Mouse (Mus musculus) G1E (cell line): ENCODE data around the gene Tmem217. TPM values are rescaled to one million over a fixed set of nuclear protein-coding genes. Genes with fewer than 3 reads are reported as not detected.

Source experiments
- ATAC-seq: 2 replicates; pipeline ENCODE4 v1.8.0; 2016; ENCODE audit warnings: mild to moderate bottlenecking; ENCODE audit not compliant: insufficient number of reproducible peaks, poor library complexity, low FRiP score, severe bottlenecking; ENCODE audit errors: extremely low read depth
- DNase-seq: peaks from one replicate; pipeline ENCODE4 v3.0.0; 2012; ENCODE audit warnings: low spot score
- H3K27me3 ChIP-seq: 2 replicates; pipeline ENCODE4 v1.6.1; 2012; ENCODE audit warnings: mild to moderate bottlenecking, low read length, inconsistent platforms; ENCODE audit not compliant: insufficient read depth
- H3K36me3 ChIP-seq: replicated peaks from 2 replicates; pipeline ENCODE3; 2012; ENCODE audit warnings: mild to moderate bottlenecking, inconsistent platforms
- H3K4me1 ChIP-seq: 2 replicates; pipeline ENCODE4 v1.6.1; 2012; ENCODE audit warnings: low read depth, low read length, inconsistent platforms, mixed read lengths; ENCODE audit not compliant: insufficient read depth
- H3K4me3 ChIP-seq: 2 replicates; pipeline ENCODE4 v1.5.1; 2012; ENCODE audit warnings: low read depth, mild to moderate bottlenecking, inconsistent platforms, low read length, moderate library complexity, mixed read lengths
- H3K9me3 ChIP-seq: replicated peaks from 2 replicates; pipeline ENCODE4 v1.6.1; 2012; ENCODE audit warnings: inconsistent platforms
- CTCF ChIP-seq: IDR thresholded peaks from 2 replicates; pipeline ENCODE4 v1.5.1; 2012; ENCODE audit warnings: low read depth, low read length, inconsistent platforms, mixed read lengths
- GATA1 ChIP-seq: IDR thresholded peaks from 2 replicates; pipeline ENCODE4 v1.6.1; 2012; ENCODE audit warnings: borderline replicate concordance, low read length, inconsistent platforms, mixed read lengths
- GATA2 ChIP-seq: IDR thresholded peaks from 2 replicates; pipeline ENCODE4 v1.6.1; 2012; ENCODE audit warnings: low read depth, low read length, inconsistent platforms, borderline replicate concordance
- POLR2AphosphoS5 ChIP-seq: IDR thresholded peaks from 2 replicates; pipeline ENCODE4 v1.6.1; 2012; ENCODE audit warnings: low read depth, low read length, inconsistent platforms; ENCODE audit not compliant: insufficient replicate concordance
- TAL1 ChIP-seq: conservative IDR thresholded peaks from 2 replicates; pipeline ENCODE4 v1.6.1; 2012; ENCODE audit warnings: low read depth, low read length, inconsistent platforms, mixed read lengths
- polyA plus RNA-seq: library from polyadenylated mRNA; stranded (reverse); fragments of >175 nt; gene quantifications from 2 replicates; pipeline ENCODE4 v1.2.3, GENCODE M21; 2012
- total RNA-seq, 2 experiments: library from RNA; stranded (forward) in 1 of 2; stranded (reverse) in 1 of 2; fragments of 200-1000 nt in 1 of 2; fragments of >200 nt in 1 of 2; fragmentation: Nextera tagmentation in 1 of 2; gene quantifications; 2 replicates each; pipeline ENCODE4 v1.2.3; 2014 to 2017

Tmem217 gene
- total and polyA plus RNA-seq, 3 experiments = 0.33 TPM; not detected in 2

DNA sequence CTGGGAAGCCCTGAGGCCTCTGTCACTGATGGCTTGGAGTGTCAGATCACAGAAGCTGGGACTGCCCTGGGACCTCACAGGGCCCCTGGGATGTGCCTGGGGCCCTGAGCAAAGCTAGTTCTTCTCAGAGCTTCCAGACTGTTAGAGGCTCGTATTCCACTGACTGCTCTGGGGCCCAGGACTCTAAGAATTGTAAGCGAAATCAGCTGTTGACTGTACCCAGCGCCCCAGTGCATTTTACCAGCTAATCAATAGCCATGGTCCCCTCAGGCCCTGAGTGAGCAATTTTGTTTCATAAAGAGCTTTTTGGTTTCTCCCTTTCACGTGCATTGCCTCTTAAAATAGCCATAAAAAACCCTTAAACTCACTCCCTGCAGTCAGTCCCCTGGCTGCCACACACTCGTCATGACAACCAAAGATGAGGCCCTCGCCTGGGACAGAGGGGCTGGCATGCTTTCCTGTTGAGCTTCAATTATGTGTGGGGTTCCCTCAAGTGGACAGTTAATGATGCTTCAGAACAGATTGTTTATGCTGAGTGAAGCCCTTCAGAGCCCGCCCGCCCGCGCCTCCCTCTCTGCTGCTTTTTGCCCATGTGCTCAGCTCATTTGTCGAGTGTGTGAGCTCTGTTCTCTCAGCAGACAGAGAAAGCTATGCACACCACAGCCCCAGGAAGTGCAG lies 37.2 kb upstream of the Tmem217 start:
- H3K36me3 ChIP-seq = peaks cover 72% of the 10 kb centered on the region
- DNase-seq (no peak), ATAC-seq (no peak)
- no peaks in the 10 kb centered on the region for H3K9me3 ChIP-seq
- no peaks in the 10 kb centered on the region for H3K27me3 ChIP-seq
- TF ChIP-seq TAL1 = no peak
- no peak for TF ChIP-seq GATA2
- no peak for TF ChIP-seq POLR2AphosphoS5
- no peak for TF ChIP-seq GATA1
- no peak for TF ChIP-seq CTCF
- H3K4me1 ChIP-seq = peaks cover 7% of the 10 kb centered on the region
- no peak overlapping the region for H3K4me3 ChIP-seq

DNA sequence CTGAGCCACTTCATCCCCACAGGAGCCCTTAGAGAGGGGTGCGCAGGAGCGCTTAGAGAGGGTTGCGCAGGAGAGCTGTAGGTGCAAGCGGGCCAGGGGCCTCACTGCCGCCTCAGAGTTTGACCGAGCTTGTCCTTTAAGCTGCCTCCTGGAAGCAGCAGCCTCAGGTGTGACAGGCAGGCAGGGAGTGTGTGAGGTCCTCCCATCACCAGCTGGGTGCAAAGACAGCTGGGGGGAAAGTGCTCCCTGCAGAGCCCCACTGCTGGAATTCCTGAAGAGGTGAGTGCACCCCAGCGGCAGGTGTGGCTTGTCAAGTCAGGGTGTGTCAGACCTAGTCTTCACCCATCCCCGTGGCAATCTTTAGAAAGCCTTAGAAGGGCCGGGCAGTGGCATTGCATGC lies 34.7 kb upstream of the Tmem217 start:
- no peak overlapping the region for H3K4me3 ChIP-seq
- no peak for DNase-seq
- TF ChIP-seq GATA1 (no peak), POLR2AphosphoS5 (no peak), CTCF (no peak), GATA2 (no peak), TAL1 (no peak)
- H3K4me1 ChIP-seq = peaks cover 25% of the 10 kb centered on the region
- H3K9me3 ChIP-seq = no peaks in the 10 kb centered on the region
- ATAC-seq = no peak
- no peaks in the 10 kb centered on the region for H3K27me3 ChIP-seq
- peaks cover 72% of the 10 kb centered on the region for H3K36me3 ChIP-seq

DNA sequence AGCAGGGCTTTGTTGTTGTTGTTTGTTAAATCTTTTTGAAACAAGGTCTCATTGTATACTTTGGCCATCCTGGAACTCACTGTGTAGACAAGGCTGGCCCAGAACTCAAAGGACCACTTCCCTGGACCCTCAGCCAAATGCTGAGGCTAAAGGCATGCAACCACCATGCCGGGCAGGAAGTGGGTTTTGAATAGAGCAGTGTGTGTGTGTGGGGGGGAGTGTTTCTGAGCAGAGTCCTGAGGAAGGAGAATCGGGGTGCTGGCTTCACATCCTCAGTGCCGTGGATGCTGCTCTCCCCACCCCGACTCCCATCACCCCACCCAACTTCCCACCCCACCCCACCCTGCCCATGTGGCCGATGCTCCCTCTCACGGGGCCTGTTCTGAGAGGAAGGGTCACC lies 33.3 kb upstream of the Tmem217 start:
- no peak for TF ChIP-seq GATA2
- TF ChIP-seq TAL1 = no peak
- TF ChIP-seq POLR2AphosphoS5 = no peak
- no peak for TF ChIP-seq GATA1
- TF ChIP-seq CTCF = no peak

GRCm38 (mm10) chr17:29584737-29585136 lies 32.6 kb upstream of the Tmem217 start:
- no peak for TF ChIP-seq CTCF
- no peak for TF ChIP-seq GATA2
- TF ChIP-seq GATA1 = no peak
- TF ChIP-seq POLR2AphosphoS5 = no peak
- no peak for TF ChIP-seq TAL1
- ATAC-seq (no peak), DNase-seq (no peak)
- H3K4me3 ChIP-seq = no peak overlapping the region
- no peaks in the 10 kb centered on the region for H3K9me3 ChIP-seq
- peaks cover 29% of the 10 kb centered on the region for H3K4me1 ChIP-seq
- no peaks in the 10 kb centered on the region for H3K27me3 ChIP-seq
- peaks cover 71% of the 10 kb centered on the region for H3K36me3 ChIP-seq

More for the DNA sequence above, 33.3 kb upstream of the Tmem217 start:
- H3K36me3 ChIP-seq = peaks cover 73% of the 10 kb centered on the region
- H3K9me3 ChIP-seq = no peaks in the 10 kb centered on the region
- no peaks in the 10 kb centered on the region for H3K27me3 ChIP-seq
- ATAC-seq (no peak), DNase-seq (no peak)
- H3K4me3 ChIP-seq = no peak overlapping the region
- H3K4me1 ChIP-seq = peaks cover 29% of the 10 kb centered on the region

- DNase-seq = no peak
- peaks cover 71% of the 10 kb centered on the region for H3K36me3 ChIP-seq
- H3K27me3 ChIP-seq = no peaks in the 10 kb centered on the region
- no peaks in the 10 kb centered on the region for H3K9me3 ChIP-seq
- peaks cover 26% of the 10 kb centered on the region for H3K4me1 ChIP-seq
- no peak overlapping the region for H3K4me3 ChIP-seq
- ATAC-seq = no peak
- TF ChIP-seq CTCF = no peak
- TF ChIP-seq POLR2AphosphoS5 = no peak
- TF ChIP-seq GATA1 = no peak
- TF ChIP-seq GATA2 = no peak
- no peak for TF ChIP-seq TAL1
These were observed 32.1 kb upstream of the Tmem217 start for GRCm38 (mm10) chr17:29584306-29584705.

DNA sequence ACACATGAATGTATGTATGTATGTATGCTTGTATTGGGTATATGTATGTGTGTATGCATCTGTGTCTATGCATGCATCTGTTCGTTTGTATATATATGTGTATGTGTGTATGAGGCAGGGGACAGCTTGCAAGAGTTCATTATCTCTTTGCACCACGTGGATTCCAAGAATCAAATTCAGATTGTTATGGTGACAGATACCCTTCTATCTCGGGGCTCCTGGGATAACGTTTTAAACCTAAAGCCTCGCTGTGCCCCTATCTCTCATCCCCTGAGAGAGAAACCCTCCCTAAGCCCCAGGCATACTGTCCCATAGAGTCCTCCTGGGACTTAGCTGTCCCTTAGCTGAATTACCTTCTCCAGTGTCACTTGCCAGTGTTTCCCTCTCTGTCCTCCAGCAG lies 31.4 kb upstream of the Tmem217 start:
- DNase-seq (no peak), ATAC-seq (no peak)
- H3K4me3 ChIP-seq = no peak overlapping the region
- H3K4me1 ChIP-seq = peaks cover 26% of the 10 kb centered on the region
- H3K36me3 ChIP-seq = peaks cover 71% of the 10 kb centered on the region
- no peaks in the 10 kb centered on the region for H3K27me3 ChIP-seq
- H3K9me3 ChIP-seq = no peaks in the 10 kb centered on the region
- no peak for TF ChIP-seq POLR2AphosphoS5
- no peak for TF ChIP-seq CTCF
- no peak for TF ChIP-seq GATA1
- no peak for TF ChIP-seq GATA2
- TF ChIP-seq TAL1 = no peak
